Mouse (Mus musculus) erythroblast, embryonic 14.5 days (primary cell): ENCODE measurements around the gene Anxa11.

Source experiments
- GATA1 ChIP-seq: IDR thresholded peaks from 2 replicates; pipeline ENCODE4 v1.6.1; 2012; ENCODE audit warnings: low read length, inconsistent platforms, mixed read lengths
- TAL1 ChIP-seq: IDR thresholded peaks from 3 replicates; pipeline ENCODE4 v1.6.1; 2012; ENCODE audit warnings: low read length, inconsistent platforms, mixed read lengths

DNA sequence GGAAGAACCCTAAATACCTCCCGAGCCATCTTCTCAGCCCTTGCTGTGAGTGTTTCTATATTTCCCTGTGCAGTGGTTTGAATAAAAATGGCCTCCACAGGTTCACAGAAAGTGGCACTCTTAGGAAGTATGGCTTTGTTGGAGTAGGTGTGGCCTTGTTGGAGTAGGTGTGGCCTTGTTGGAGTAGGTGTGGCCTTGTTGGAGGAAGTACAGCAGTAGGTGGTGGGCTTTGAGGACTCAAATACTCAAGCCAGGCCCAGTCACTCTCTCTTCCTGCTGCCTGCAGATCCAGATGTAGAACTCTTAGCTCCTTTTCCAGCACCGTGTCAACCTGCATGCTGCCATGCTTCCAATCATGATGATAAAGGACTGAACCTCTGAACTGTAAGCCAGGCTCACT, 47.6 kb upstream of the Anxa11 start:
- TF ChIP-seq TAL1 (no peak), GATA1 (no peak)
